ENCODE assay signal across 8 mouse cellular contexts in genomic region chr5:115301615-115302014, GRCm38 (mm10). TPM values are rescaled to one million over a fixed set of nuclear protein-coding genes. Genes with fewer than 3 reads are reported as not detected.
DNase-seq lines count a peak whose midpoint lies in the region; ATAC-seq and TF ChIP-seq lines count a peak whose summit lies in the region.

No protein-coding gene starts in this region.

- 30% methylated on average over 13 of the region's 13 CpGs for WGBS in forebrain, embryonic 14.5 days
- WGBS in limb, embryonic 12.5 days: 24% methylated on average over 13 of the region's 13 CpGs
- 16% methylated on average over 13 of the region's 13 CpGs for WGBS in small intestine, adult 2 months

- no peak for TF ChIP-seq CTCF in small intestine, adult 2 months (IDR thresholded peaks at IDR 0.05; ENCODE audit: extremely low read depth, insufficient read length, insufficient replicate concordance, low read depth, low read length)

- TF ChIP-seq POLR2A in small intestine, adult 2 months (IDR thresholded peaks at IDR 0.05; ENCODE audit: low read depth, low read length): no peak

- peaks cover 33% of the 10 kb centered on the region for H3K4me1 ChIP-seq in megakaryocyte, embryonic 14.5 days
- peaks cover 18% of the 10 kb centered on the region for H3K4me1 ChIP-seq in forebrain, embryonic 14.5 days (ENCODE audit: control insufficient read depth, insufficient read depth, low read length)
- peaks cover 30% of the 10 kb centered on the region for H3K4me1 ChIP-seq in limb, embryonic 12.5 days (replicated peaks)
- H3K4me1 ChIP-seq in small intestine, adult 2 months (ENCODE audit: control insufficient read depth, insufficient read depth, insufficient read length, low read length): peaks cover 6% of the 10 kb centered on the region

- H3K36me3 ChIP-seq in megakaryocyte, embryonic 14.5 days (replicated peaks; ENCODE audit: low read length): peaks cover 31% of the 10 kb centered on the region
- peaks cover 25% of the 10 kb centered on the region for H3K36me3 ChIP-seq in forebrain, embryonic 14.5 days (ENCODE audit: control insufficient read depth, insufficient read depth, low read length)
- peaks cover 30% of the 10 kb centered on the region for H3K36me3 ChIP-seq in limb, embryonic 12.5 days
- H3K36me3 ChIP-seq in small intestine, adult 2 months (ENCODE audit: control insufficient read depth, insufficient read depth, low read length): peaks cover 13% of the 10 kb centered on the region

- intact Hi-C loops in left cerebral cortex, postnatal 14 days (cut with DNase I): loop anchor here (5.0 kb wide), 1 partner anchor 41 kb away; the partner anchor contains the start of genes Gatc and Triap1

- H3K9me3 ChIP-seq in megakaryocyte, embryonic 14.5 days: 0 out of 2 replicates have a peak, but pooled peaks cover 2% of the 10 kb centered on the region
- no peaks in the 10 kb centered on the region for H3K9me3 ChIP-seq in forebrain, embryonic 14.5 days (replicated peaks; ENCODE audit: control insufficient read depth, low read length)
- H3K9me3 ChIP-seq in limb, embryonic 12.5 days: no peaks in the 10 kb centered on the region

- H3K4me2 ChIP-seq in forebrain, embryonic 14.5 days (ENCODE audit: low read length): peak overlapping the region; percentile 89
- peak overlapping the region; percentile 65 for H3K4me2 ChIP-seq in limb, embryonic 12.5 days

- ATAC-seq in megakaryocyte, adult 5-6 weeks (ENCODE audit: poor library complexity, severe bottlenecking): no peak
- no peak for ATAC-seq in forebrain, embryonic 14.5 days
- ATAC-seq in limb, embryonic 12.5 days (ENCODE audit: insufficient number of reproducible peaks, insufficient read depth, low FRiP score, low TSS enrichment, low read depth): peak; percentile 16; the same call in 1 of the 2 replicates
- ATAC-seq in activated CD4-positive, CD25-positive, alpha-beta regulatory T cell, adult 4 months: no peak

- H3K4me3 ChIP-seq in megakaryocyte, embryonic 14.5 days (replicated peaks): peak overlapping the region; percentile 97
- H3K4me3 ChIP-seq in forebrain, embryonic 14.5 days (ENCODE audit: low read depth, low read length): peak overlapping the region; percentile 87
- peak overlapping the region; percentile 77 for H3K4me3 ChIP-seq in limb, embryonic 12.5 days (replicated peaks)
- H3K4me3 ChIP-seq in small intestine, adult 2 months (ENCODE audit: low read depth, low read length): peak overlapping the region; percentile 67

- no peak for DNase-seq in forebrain, embryonic 14.5 days (ENCODE audit: low spot score)
- DNase-seq in left cerebral cortex, postnatal 14 days (ENCODE audit: low spot score in 2 of 2): no peak
- no peak for DNase-seq in adrenal gland, postnatal 36 days

- H3K9ac ChIP-seq in forebrain, embryonic 14.5 days (ENCODE audit: low read length): peak overlapping the region; percentile 58
- peak overlapping the region; percentile 48 for H3K9ac ChIP-seq in limb, embryonic 12.5 days (replicated peaks)

- no peaks in the 10 kb centered on the region for H3K27me3 ChIP-seq in megakaryocyte, embryonic 14.5 days (replicated peaks)
- H3K27me3 ChIP-seq in forebrain, embryonic 14.5 days (replicated peaks; ENCODE audit: control insufficient read depth, insufficient read depth, low read length): no peaks in the 10 kb centered on the region
- no peaks in the 10 kb centered on the region for H3K27me3 ChIP-seq in limb, embryonic 12.5 days
- no peaks in the 10 kb centered on the region for H3K27me3 ChIP-seq in small intestine, adult 2 months (ENCODE audit: control insufficient read depth, insufficient read depth, low read length)

- H3K27ac ChIP-seq in forebrain, embryonic 14.5 days (ENCODE audit: low read depth, low read length): no peak overlapping the region
- H3K27ac ChIP-seq in limb, embryonic 12.5 days: peak overlapping the region; percentile 86
- H3K27ac ChIP-seq in small intestine, adult 2 months (ENCODE audit: insufficient read depth, low read depth, low read length): no peak overlapping the region

RNA-seq across cellular contexts. Expression of gene Dynll1, which starts 0.8 kb away (rescaled TPM):
- polyA plus RNA-seq in megakaryocyte, embryonic 14.5 days (2012; ENCODE audit: insufficient read depth, low replicate concordance): 552 and 565 TPM in 2 replicates
- 646 and 659 TPM in 2 replicates for total RNA-seq in megakaryocyte, adult 5-6 weeks (2015)
- total RNA-seq in megakaryocyte, adult 5-6 weeks (2017): 318 and 344 TPM in 2 replicates
- 1,615 and 1,740 TPM in 2 replicates for polyA plus RNA-seq in forebrain, embryonic 14.5 days (2014; fragmentation: Nextera tagmentation; extraction: Ambion mirVana)
- 1,818 and 1,898 TPM in 2 replicates for polyA plus RNA-seq in limb, embryonic 12.5 days (2016; fragmentation: Nextera tagmentation; extraction: Ambion mirVana)
- polyA plus RNA-seq in small intestine, adult 2 months (2012; rRNA removed): 54.5 and 78.1 TPM in 2 replicates
- polyA plus RNA-seq in activated CD4-positive, CD25-positive, alpha-beta regulatory T cell, adult 4 months (2017; shearing (Covaris generic)): 100 to 1,000 TPM; 459 to 496 TPM
- total RNA-seq in left cerebral cortex, postnatal 14 days (2021): 100 to 1,000 TPM; 770 to 772 TPM
- 100 to 1,000 TPM; 211 to 322 TPM for total RNA-seq in adrenal gland, postnatal 36 days (2021)

RNA-seq across cellular contexts. Expression of gene Coq5, which starts 22.1 kb away (rescaled TPM):
- 8.3 and 12.6 TPM in 2 replicates for polyA plus RNA-seq in megakaryocyte, embryonic 14.5 days (2012; ENCODE audit: insufficient read depth, low replicate concordance)
- 8.7 and 10.9 TPM in 2 replicates for total RNA-seq in megakaryocyte, adult 5-6 weeks (2015)
- 27.3 and 27.8 TPM in 2 replicates for total RNA-seq in megakaryocyte, adult 5-6 weeks (2017)
- 55.1 and 60.9 TPM in 2 replicates for polyA plus RNA-seq in forebrain, embryonic 14.5 days (2014; fragmentation: Nextera tagmentation; extraction: Ambion mirVana)
- 39.0 and 44.0 TPM in 2 replicates for polyA plus RNA-seq in limb, embryonic 12.5 days (2016; fragmentation: Nextera tagmentation; extraction: Ambion mirVana)
- polyA plus RNA-seq in small intestine, adult 2 months (2012; rRNA removed): 4.8 and 6.6 TPM in 2 replicates
- polyA plus RNA-seq in activated CD4-positive, CD25-positive, alpha-beta regulatory T cell, adult 4 months (2017; shearing (Covaris generic)): 10 to 100 TPM; 27.2 to 34.4 TPM
- 10 to 100 TPM; 38.2 to 38.8 TPM for total RNA-seq in left cerebral cortex, postnatal 14 days (2021)
- total RNA-seq in adrenal gland, postnatal 36 days (2021): 10 to 100 TPM; 54.2 to 61.9 TPM

RNA-seq across cellular contexts. Expression of gene Srsf9, which starts 25.4 kb away (rescaled TPM):
- polyA plus RNA-seq in megakaryocyte, embryonic 14.5 days (2012; ENCODE audit: insufficient read depth, low replicate concordance): 79.3 and 86.6 TPM in 2 replicates
- total RNA-seq in megakaryocyte, adult 5-6 weeks (2015): 79.1 and 98.4 TPM in 2 replicates
- 126 and 130 TPM in 2 replicates for total RNA-seq in megakaryocyte, adult 5-6 weeks (2017)
- polyA plus RNA-seq in forebrain, embryonic 14.5 days (2014; fragmentation: Nextera tagmentation; extraction: Ambion mirVana): 165 and 169 TPM in 2 replicates
- 444 and 480 TPM in 2 replicates for polyA plus RNA-seq in limb, embryonic 12.5 days (2016; fragmentation: Nextera tagmentation; extraction: Ambion mirVana)
- 16.9 and 38.0 TPM in 2 replicates for polyA plus RNA-seq in small intestine, adult 2 months (2012; rRNA removed)
- 10 to 100 TPM; 17.9 to 23.8 TPM for polyA plus RNA-seq in activated CD4-positive, CD25-positive, alpha-beta regulatory T cell, adult 4 months (2017; shearing (Covaris generic))
- 10 to 100 TPM; 73.4 to 75.5 TPM for total RNA-seq in left cerebral cortex, postnatal 14 days (2021)
- 10 to 100 TPM; 73.7 to 77.0 TPM for total RNA-seq in adrenal gland, postnatal 36 days (2021)

RNA-seq across cellular contexts. Expression of gene Rnf10, which starts 28.9 kb away (rescaled TPM):
- polyA plus RNA-seq in megakaryocyte, embryonic 14.5 days (2012; ENCODE audit: insufficient read depth, low replicate concordance): 127 and 382 TPM in 2 replicates
- 50.9 and 55.4 TPM in 2 replicates for total RNA-seq in megakaryocyte, adult 5-6 weeks (2015)
- total RNA-seq in megakaryocyte, adult 5-6 weeks (2017): 55.9 and 78.3 TPM in 2 replicates
- polyA plus RNA-seq in forebrain, embryonic 14.5 days (2014; fragmentation: Nextera tagmentation; extraction: Ambion mirVana): 64.3 and 75.2 TPM in 2 replicates
- polyA plus RNA-seq in limb, embryonic 12.5 days (2016; fragmentation: Nextera tagmentation; extraction: Ambion mirVana): 174 and 184 TPM in 2 replicates
- 80.5 and 148 TPM in 2 replicates for polyA plus RNA-seq in small intestine, adult 2 months (2012; rRNA removed)
- 10 to 100 TPM; 30.8 to 33.1 TPM for polyA plus RNA-seq in activated CD4-positive, CD25-positive, alpha-beta regulatory T cell, adult 4 months (2017; shearing (Covaris generic))
- 100 to 1,000 TPM; 244 to 283 TPM for total RNA-seq in left cerebral cortex, postnatal 14 days (2021)
- 100 to 1,000 TPM; 232 to 275 TPM for total RNA-seq in adrenal gland, postnatal 36 days (2021)

RNA-seq across cellular contexts. Expression of gene Gatc, which starts 39.4 kb away (rescaled TPM):
- polyA plus RNA-seq in megakaryocyte, embryonic 14.5 days (2012; ENCODE audit: insufficient read depth, low replicate concordance): 1.9 and 8.0 TPM in 2 replicates
- total RNA-seq in megakaryocyte, adult 5-6 weeks (2015): 66.3 and 69.0 TPM in 2 replicates
- 15.1 and 16.8 TPM in 2 replicates for total RNA-seq in megakaryocyte, adult 5-6 weeks (2017)
- polyA plus RNA-seq in forebrain, embryonic 14.5 days (2014; fragmentation: Nextera tagmentation; extraction: Ambion mirVana): 30.1 and 32.9 TPM in 2 replicates
- polyA plus RNA-seq in limb, embryonic 12.5 days (2016; fragmentation: Nextera tagmentation; extraction: Ambion mirVana): 27.3 and 30.6 TPM in 2 replicates
- 3.3 and 6.0 TPM in 2 replicates for polyA plus RNA-seq in small intestine, adult 2 months (2012; rRNA removed)
- polyA plus RNA-seq in activated CD4-positive, CD25-positive, alpha-beta regulatory T cell, adult 4 months (2017; shearing (Covaris generic)): 10 to 100 TPM; 11.3 to 12.0 TPM
- 10 to 100 TPM; 22.4 to 23.3 TPM for total RNA-seq in left cerebral cortex, postnatal 14 days (2021)
- 10 to 100 TPM; 17.7 to 21.7 TPM for total RNA-seq in adrenal gland, postnatal 36 days (2021)
